Mouse (Mus musculus): ENCODE data around the gene Ptprt. TPM values are rescaled to one million over a fixed set of nuclear protein-coding genes. Genes with fewer than 3 reads are reported as not detected.

The Ptprt gene
- total and polyA plus RNA-seq, 2 experiments from 2014 or later: 15.7 to 68.3 TPM

- ATAC-seq (no peak), DNase-seq (ENCODE audit: low spot score) (no peak)
- H3K27me3 ChIP-seq (ENCODE audit: insufficient read depth, low read length): no peaks in the 10 kb centered on the region
- H3K36me3 ChIP-seq (ENCODE audit: insufficient read depth, low read length): no peaks in the 10 kb centered on the region
- 0 out of 2 replicates have a peak, but pooled peaks cover 7% of the 10 kb centered on the region for H3K4me1 ChIP-seq (ENCODE audit: insufficient read depth, low read length)
- no peak overlapping the region for H3K9ac ChIP-seq (replicated peaks; ENCODE audit: low read length)
- H3K9me3 ChIP-seq (ENCODE audit: low read length): no peaks in the 10 kb centered on the region
- no peak overlapping the region for H3K4me3 ChIP-seq (ENCODE audit: low read length)
- no peak overlapping the region for H3K4me2 ChIP-seq (ENCODE audit: low read depth, low read length)
- TF ChIP-seq CTCF (IDR thresholded peaks at IDR 0.05; ENCODE audit: low read depth): no peak
- WGBS: 57% methylated on average over 8 of the region's 8 CpGs
- no peak overlapping the region for H3K27ac ChIP-seq
Observed at GRCm38 (mm10) chr2:162409245-162409644, 251.7 kb downstream of the Ptprt start.

GRCm38 (mm10) chr2:162401316-162402100 is 259.4 kb downstream of the Ptprt start:
- no peak for DNase-seq (ENCODE audit: low spot score)
- no peak overlapping the region for H3K4me3 ChIP-seq (ENCODE audit: low read length)
- H3K4me2 ChIP-seq (ENCODE audit: low read depth, low read length): no peak overlapping the region
- no peaks in the 10 kb centered on the region for H3K36me3 ChIP-seq (ENCODE audit: insufficient read depth, low read length)
- no peaks in the 10 kb centered on the region; the same call in 1 of the 2 replicates for H3K4me1 ChIP-seq (ENCODE audit: insufficient read depth, low read length)
- no peak overlapping the region for H3K9ac ChIP-seq (replicated peaks; ENCODE audit: low read length)
- no peaks in the 10 kb centered on the region for H3K27me3 ChIP-seq (ENCODE audit: insufficient read depth, low read length)
- 38% methylated on average over 6 of the region's 6 CpGs for WGBS
- ATAC-seq: peak; percentile 67; the same call in 1 of the 2 replicates
- TF ChIP-seq CTCF (IDR thresholded peaks at IDR 0.05; ENCODE audit: low read depth): no peak
- no peak overlapping the region for H3K27ac ChIP-seq
- no peaks in the 10 kb centered on the region for H3K9me3 ChIP-seq (ENCODE audit: low read length)

GRCm38 (mm10) chr2:162394601-162395000 is 266.3 kb downstream of the Ptprt start:
- Histone ChIP-seq H3K4me3 (ENCODE audit: low read length) (no peak overlapping the region), H3K4me2 (ENCODE audit: low read depth, low read length) (no peak overlapping the region), H3K27me3 (ENCODE audit: insufficient read depth, low read length) (no peaks in the 10 kb centered on the region), H3K9me3 (ENCODE audit: low read length) (no peaks in the 10 kb centered on the region), H3K4me1 (ENCODE audit: insufficient read depth, low read length) (no peaks in the 10 kb centered on the region), H3K9ac (replicated peaks; ENCODE audit: low read length) (no peak overlapping the region), H3K36me3 (ENCODE audit: insufficient read depth, low read length) (no peaks in the 10 kb centered on the region), H3K27ac (no peak overlapping the region)
- DNase-seq (ENCODE audit: low spot score) (no peak), ATAC-seq (no peak)
- TF ChIP-seq CTCF (IDR thresholded peaks at IDR 0.05; ENCODE audit: low read depth): no peak
- WGBS: 62% methylated on average over 6 of the region's 6 CpGs

GRCm38 (mm10) chr2:162391834-162392233 is 269.1 kb downstream of the Ptprt start:
- WGBS: 27% methylated on average over 4 of the region's 4 CpGs
- DNase-seq (ENCODE audit: low spot score): peak; percentile 88
- H3K9ac ChIP-seq (replicated peaks; ENCODE audit: low read length): no peak overlapping the region
- no peaks in the 10 kb centered on the region for H3K27me3 ChIP-seq (ENCODE audit: insufficient read depth, low read length)
- no peaks in the 10 kb centered on the region for H3K9me3 ChIP-seq (ENCODE audit: low read length)
- no peaks in the 10 kb centered on the region for H3K36me3 ChIP-seq (ENCODE audit: insufficient read depth, low read length)
- no peak overlapping the region for H3K4me2 ChIP-seq (ENCODE audit: low read depth, low read length)
- no peak for TF ChIP-seq CTCF (IDR thresholded peaks at IDR 0.05; ENCODE audit: low read depth)
- no peak overlapping the region for H3K4me3 ChIP-seq (ENCODE audit: low read length)
- no peaks in the 10 kb centered on the region for H3K4me1 ChIP-seq (ENCODE audit: insufficient read depth, low read length)
- peak; percentile 93 for ATAC-seq
- peak overlapping the region; percentile 58; the same call in 1 of the 2 replicates for H3K27ac ChIP-seq

GRCm38 (mm10) chr2:162377309-162377708 is 283.6 kb downstream of the Ptprt start:
- Histone ChIP-seq H3K27ac (no peak overlapping the region), H3K4me1 (ENCODE audit: insufficient read depth, low read length) (no peaks in the 10 kb centered on the region), H3K36me3 (ENCODE audit: insufficient read depth, low read length) (no peaks in the 10 kb centered on the region), H3K4me3 (ENCODE audit: low read length) (no peak overlapping the region), H3K27me3 (ENCODE audit: insufficient read depth, low read length) (no peaks in the 10 kb centered on the region), H3K9ac (replicated peaks; ENCODE audit: low read length) (no peak overlapping the region), H3K9me3 (ENCODE audit: low read length) (no peaks in the 10 kb centered on the region), H3K4me2 (ENCODE audit: low read depth, low read length) (no peak overlapping the region)
- WGBS: 26% methylated on average over 7 of the region's 7 CpGs
- no peak for TF ChIP-seq CTCF (IDR thresholded peaks at IDR 0.05; ENCODE audit: low read depth)
- DNase-seq (ENCODE audit: low spot score) (peak; percentile 44), ATAC-seq (no peak)

GRCm38 (mm10) chr2:162349047-162349446 is 311.9 kb downstream of the Ptprt start:
- no peak overlapping the region for H3K9ac ChIP-seq (replicated peaks; ENCODE audit: low read length)
- H3K27ac ChIP-seq: no peak overlapping the region
- no peaks in the 10 kb centered on the region for H3K27me3 ChIP-seq (ENCODE audit: insufficient read depth, low read length)
- H3K4me2 ChIP-seq (ENCODE audit: low read depth, low read length): no peak overlapping the region
- H3K36me3 ChIP-seq (ENCODE audit: insufficient read depth, low read length): no peaks in the 10 kb centered on the region
- DNase-seq (ENCODE audit: low spot score): no peak
- no peak for TF ChIP-seq CTCF (IDR thresholded peaks at IDR 0.05; ENCODE audit: low read depth)
- no peaks in the 10 kb centered on the region for H3K9me3 ChIP-seq (ENCODE audit: low read length)
- H3K4me1 ChIP-seq (ENCODE audit: insufficient read depth, low read length): no peaks in the 10 kb centered on the region
- WGBS: 47% methylated on average over 1 of the region's 1 CpGs
- no peak for ATAC-seq
- no peak overlapping the region for H3K4me3 ChIP-seq (ENCODE audit: low read length)

GRCm38 (mm10) chr2:162341846-162342245 is 319.1 kb downstream of the Ptprt start:
- no peak for TF ChIP-seq CTCF (IDR thresholded peaks at IDR 0.05; ENCODE audit: low read depth)
- no peak for DNase-seq (ENCODE audit: low spot score)
- no peak overlapping the region for H3K4me3 ChIP-seq (ENCODE audit: low read length)
- H3K9me3 ChIP-seq (ENCODE audit: low read length): no peaks in the 10 kb centered on the region
- H3K4me1 ChIP-seq (ENCODE audit: insufficient read depth, low read length): 0 out of 2 replicates have a peak, but pooled peaks cover 4% of the 10 kb centered on the region
- no peaks in the 10 kb centered on the region for H3K27me3 ChIP-seq (ENCODE audit: insufficient read depth, low read length)
- H3K27ac ChIP-seq: no peak overlapping the region
- H3K36me3 ChIP-seq (ENCODE audit: insufficient read depth, low read length): no peaks in the 10 kb centered on the region
- 59% methylated on average over 2 of the region's 2 CpGs for WGBS
- no peak for ATAC-seq
- H3K9ac ChIP-seq (replicated peaks; ENCODE audit: low read length): no peak overlapping the region
- H3K4me2 ChIP-seq (ENCODE audit: low read depth, low read length): no peak overlapping the region
